Mouse (Mus musculus) megakaryocyte, embryonic 14.5 days (primary cell): ENCODE data around the gene Nop56. TPM values are rescaled to one million over a fixed set of nuclear protein-coding genes. Genes with fewer than 3 reads are reported as not detected.
A peak's percentile ranks its signal among the peaks of the same experiment; 100 is the strongest.

ENCODE experiments used
- H3K27me3 ChIP-seq: replicated peaks from 2 replicates; pipeline ENCODE3; 2012; ENCODE audit warnings: inconsistent platforms
- H3K36me3 ChIP-seq: replicated peaks from 2 replicates; pipeline ENCODE3; 2012; ENCODE audit warnings: low read length, inconsistent platforms, mixed read lengths
- H3K4me1 ChIP-seq: 2 replicates; pipeline ENCODE4 v1.6.1; 2012; ENCODE audit warnings: inconsistent platforms
- H3K4me3 ChIP-seq: replicated peaks from 2 replicates; pipeline ENCODE3; 2012; ENCODE audit warnings: moderate library complexity, mild to moderate bottlenecking, inconsistent platforms
- H3K9me3 ChIP-seq: 2 replicates; pipeline ENCODE4 v1.6.1; 2012; ENCODE audit warnings: inconsistent platforms
- FLI1 ChIP-seq: IDR thresholded peaks from 2 replicates; pipeline ENCODE4 v1.6.1; 2012; ENCODE audit warnings: low read length, inconsistent platforms, mixed read lengths
- GATA1 ChIP-seq: IDR thresholded peaks from 3 replicates; pipeline ENCODE4 v1.6.1; 2012; ENCODE audit warnings: mixed read lengths, low read length, inconsistent platforms, borderline replicate concordance
- polyA plus RNA-seq: library from polyadenylated mRNA; stranded (reverse); fragments of >175 nt; gene quantifications from 2 replicates; pipeline ENCODE4 v1.2.3, GENCODE M21; 2012; ENCODE audit warnings: low replicate concordance; ENCODE audit not compliant: insufficient read depth

The Nop56 gene
- polyA plus RNA-seq: 6.3 and 81.0 TPM in 2 replicates

DNA sequence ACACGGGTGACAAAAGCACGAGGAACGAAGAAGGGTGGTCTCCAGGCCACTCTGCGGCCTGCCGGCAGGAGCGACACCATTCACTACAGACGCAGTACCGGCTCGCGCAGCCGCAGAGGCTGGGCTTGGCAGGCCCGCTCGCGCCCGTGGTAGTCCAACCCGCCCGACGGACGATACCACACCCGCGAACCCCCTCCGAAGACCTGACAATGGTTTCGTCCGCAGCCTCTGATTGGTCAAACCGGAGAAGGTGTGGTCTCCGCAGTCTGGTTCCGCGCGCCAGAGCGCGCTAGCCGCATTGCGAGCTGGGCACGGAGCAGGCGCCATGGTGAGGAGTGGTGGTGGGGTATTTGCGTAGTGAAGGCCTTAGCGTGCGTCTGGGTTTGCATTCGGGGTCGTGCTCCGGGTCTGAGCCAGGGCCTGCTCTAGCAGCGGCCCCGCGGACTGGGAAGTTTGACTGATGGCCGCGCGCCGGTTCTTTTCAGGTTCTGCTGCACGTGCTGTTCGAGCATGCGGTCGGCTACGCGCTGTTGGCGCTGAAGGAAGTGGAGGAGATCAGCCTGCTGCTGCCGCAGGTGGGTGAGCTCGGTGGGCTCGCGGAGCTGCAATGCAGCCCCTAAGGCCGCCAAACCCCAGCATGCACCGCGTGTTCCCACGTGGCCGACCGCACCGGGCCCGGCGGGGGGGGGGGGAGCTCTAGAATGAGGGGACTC lies at the start of gene Nop56:
Nop56 (plus strand) TSS at position 282 of the 713 bp plus-strand sequence.
- no peak for TF ChIP-seq FLI1
- no peak for TF ChIP-seq GATA1

DNA sequence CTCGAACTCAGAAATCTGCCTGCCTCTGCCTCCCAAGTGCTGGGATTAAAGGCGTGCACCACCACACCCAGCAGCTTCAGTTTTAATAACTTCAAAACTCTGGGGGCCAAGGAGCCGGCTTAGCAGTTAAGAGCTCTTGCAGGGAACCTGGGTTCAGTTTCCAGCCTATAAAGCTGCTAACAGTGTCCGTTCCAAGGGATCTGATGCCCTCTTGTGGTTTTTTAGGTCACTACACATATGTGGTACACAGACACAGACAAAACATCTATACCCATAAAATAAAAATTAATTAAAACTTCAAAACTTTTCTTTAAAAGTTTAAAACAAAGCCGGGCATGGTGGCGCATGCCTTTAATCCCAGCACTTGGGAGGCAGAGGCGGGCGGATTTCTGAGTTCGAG lies 27.3 kb upstream of the Nop56 start:
- TF ChIP-seq FLI1 (no peak), GATA1 (no peak)
- H3K9me3 ChIP-seq: peaks cover 7% of the 10 kb centered on the region
- H3K36me3 ChIP-seq: no peaks in the 10 kb centered on the region
- peaks cover 23% of the 10 kb centered on the region for H3K27me3 ChIP-seq
- H3K4me3 ChIP-seq: no peak overlapping the region
- H3K4me1 ChIP-seq: 0 out of 2 replicates have a peak, but pooled peaks cover 3% of the 10 kb centered on the region

More for the DNA sequence above, at the start of gene Nop56:
- no peaks in the 10 kb centered on the region for H3K9me3 ChIP-seq
- H3K27me3 ChIP-seq: no peaks in the 10 kb centered on the region
- peaks cover 38% of the 10 kb centered on the region for H3K4me1 ChIP-seq
- H3K4me3 ChIP-seq: peak within 1 kb of the TSS; percentile 94
- H3K36me3 ChIP-seq: peaks cover 37% of the 10 kb centered on the region

GRCm38 (mm10) chr2:130248226-130248625 lies 26.0 kb upstream of the Nop56 start:
- Histone ChIP-seq H3K27me3 (peaks cover 24% of the 10 kb centered on the region), H3K4me1 (0 out of 2 replicates have a peak, but pooled peaks cover 3% of the 10 kb centered on the region), H3K4me3 (no peak overlapping the region), H3K9me3 (peaks cover 6% of the 10 kb centered on the region), H3K36me3 (no peaks in the 10 kb centered on the region)
- no peak for TF ChIP-seq GATA1
- no peak for TF ChIP-seq FLI1

DNA sequence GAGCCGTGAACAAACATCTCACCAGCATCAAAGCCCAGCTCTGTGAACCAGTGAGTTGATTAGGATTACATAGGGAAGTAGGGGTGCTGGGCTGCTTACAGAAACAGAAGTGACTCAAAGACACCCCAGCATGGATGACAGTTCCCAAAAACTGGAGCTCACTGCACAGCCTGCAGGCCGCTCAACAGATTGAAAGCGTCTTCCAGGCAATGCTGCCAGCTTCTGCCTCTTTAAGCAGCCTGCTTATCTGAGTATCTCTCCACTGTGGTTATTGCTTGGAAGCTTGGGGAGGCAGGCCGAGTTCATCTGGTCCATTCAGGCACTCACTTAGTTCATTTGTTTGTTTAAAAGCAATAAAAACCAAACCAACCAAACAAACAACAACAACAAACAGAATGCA lies 17.5 kb upstream of the Nop56 start:
- Histone ChIP-seq H3K9me3 (no peaks in the 10 kb centered on the region), H3K4me3 (no peak overlapping the region), H3K27me3 (peaks cover 17% of the 10 kb centered on the region), H3K36me3 (no peaks in the 10 kb centered on the region), H3K4me1 (peaks cover 12% of the 10 kb centered on the region)
- TF ChIP-seq GATA1: no peak
- TF ChIP-seq FLI1: no peak

DNA sequence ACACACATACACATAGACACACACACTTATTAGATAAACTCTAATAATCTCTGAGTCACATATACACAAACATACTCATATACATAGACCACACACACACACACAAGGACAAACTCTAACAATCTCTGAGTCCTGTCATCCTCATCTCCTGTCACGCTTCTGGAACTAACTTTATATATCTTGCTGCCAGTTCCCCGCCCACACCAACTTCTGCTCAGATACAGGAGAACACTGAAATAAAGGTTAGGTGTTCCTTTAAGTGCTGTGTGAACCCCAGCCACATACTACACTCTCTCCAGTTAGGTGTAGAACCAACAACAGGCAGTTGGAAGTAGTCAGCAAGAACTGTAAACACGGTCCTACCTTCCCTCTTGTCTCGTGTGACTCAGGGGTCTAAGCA lies 13.4 kb upstream of the Nop56 start:
- no peak overlapping the region for H3K4me3 ChIP-seq
- H3K9me3 ChIP-seq: no peaks in the 10 kb centered on the region
- no peaks in the 10 kb centered on the region for H3K36me3 ChIP-seq
- peaks cover 17% of the 10 kb centered on the region for H3K4me1 ChIP-seq
- peaks cover 19% of the 10 kb centered on the region for H3K27me3 ChIP-seq
- TF ChIP-seq GATA1 (no peak), FLI1 (no peak)

- Histone ChIP-seq H3K27me3 (peaks cover 14% of the 10 kb centered on the region), H3K9me3 (no peaks in the 10 kb centered on the region), H3K4me3 (no peak overlapping the region), H3K36me3 (no peaks in the 10 kb centered on the region), H3K4me1 (peaks cover 12% of the 10 kb centered on the region)
- TF ChIP-seq GATA1: no peak
- no peak for TF ChIP-seq FLI1
Observed at GRCm38 (mm10) chr2:130261914-130262313, 12.3 kb upstream of the Nop56 start.

GRCm38 (mm10) chr2:130262398-130262797 lies 11.8 kb upstream of the Nop56 start:
- no peak overlapping the region for H3K4me3 ChIP-seq
- H3K27me3 ChIP-seq: peaks cover 12% of the 10 kb centered on the region
- no peak for TF ChIP-seq FLI1
- TF ChIP-seq GATA1: no peak
- no peaks in the 10 kb centered on the region for H3K9me3 ChIP-seq
- peaks cover 7% of the 10 kb centered on the region for H3K4me1 ChIP-seq
- H3K36me3 ChIP-seq: no peaks in the 10 kb centered on the region

DNA sequence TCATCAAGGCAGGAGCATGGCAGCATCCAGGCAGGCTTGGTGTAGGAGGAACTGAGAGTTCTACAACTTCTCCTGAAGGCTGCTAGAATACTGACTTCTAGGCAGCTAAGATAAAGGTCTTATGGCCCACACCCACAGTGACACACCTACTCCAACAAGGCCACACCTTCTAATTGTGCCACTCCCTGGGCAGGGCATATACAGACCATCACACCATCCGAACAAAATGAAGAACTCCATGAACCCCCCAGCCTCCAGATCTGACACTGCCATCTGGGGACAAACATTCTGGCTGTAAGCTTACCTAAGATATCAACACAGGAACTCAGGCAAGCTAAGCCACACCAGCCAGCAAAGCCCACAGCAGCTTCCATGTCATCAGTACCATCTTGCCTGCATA lies 8.7 kb upstream of the Nop56 start:
- TF ChIP-seq FLI1 (no peak), GATA1 (no peak)
- Histone ChIP-seq H3K27me3 (peaks cover 12% of the 10 kb centered on the region), H3K4me1 (peaks cover 5% of the 10 kb centered on the region), H3K9me3 (no peaks in the 10 kb centered on the region), H3K36me3 (no peaks in the 10 kb centered on the region), H3K4me3 (no peak overlapping the region)

DNA sequence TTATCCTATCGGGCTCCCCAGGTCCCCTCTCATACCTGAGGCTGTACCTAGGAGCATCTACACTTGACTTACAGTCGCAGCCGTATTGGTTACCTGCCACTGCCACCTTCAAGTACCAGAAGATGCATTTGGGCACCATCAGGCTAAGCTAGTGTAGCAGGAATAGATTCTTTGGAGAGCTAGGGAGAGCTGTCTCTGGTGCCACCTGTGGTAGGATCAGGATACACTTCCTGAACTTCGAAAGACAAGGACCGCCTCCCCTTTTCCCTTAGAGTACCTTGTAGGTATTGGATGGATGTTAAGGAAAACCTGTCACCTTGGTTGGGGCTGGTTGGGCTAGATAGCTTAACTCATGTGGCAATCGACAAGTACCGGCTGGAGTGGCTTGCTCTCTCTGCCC lies 6.2 kb upstream of the Nop56 start:
- H3K4me1 ChIP-seq: peaks cover 3% of the 10 kb centered on the region

DNA sequence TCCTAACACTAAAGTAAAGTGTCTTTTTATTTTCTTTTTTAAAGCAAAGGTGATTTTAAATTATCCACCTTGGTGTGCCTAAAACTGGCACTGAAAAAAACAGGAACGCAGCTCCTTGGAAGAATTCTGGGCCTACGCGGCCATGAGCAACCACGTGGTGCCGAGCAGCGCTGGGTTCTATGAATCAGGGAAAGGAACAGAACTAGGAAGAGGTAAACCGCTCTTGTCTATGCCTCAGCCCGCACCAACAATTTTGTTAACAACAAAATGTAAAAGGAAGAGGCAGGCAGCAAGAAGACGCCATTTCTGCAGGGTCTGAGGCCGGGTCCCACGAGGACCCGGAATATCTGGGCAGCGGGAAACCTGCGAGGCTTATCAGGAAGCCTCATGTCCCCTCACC lies 498 bp upstream of the Nop56 start:
- Histone ChIP-seq H3K27me3 (no peaks in the 10 kb centered on the region), H3K4me3 (peak overlapping the region; percentile 94), H3K9me3 (no peaks in the 10 kb centered on the region), H3K36me3 (peaks cover 34% of the 10 kb centered on the region), H3K4me1 (peaks cover 38% of the 10 kb centered on the region)
- TF ChIP-seq GATA1 (no peak), FLI1 (no peak)

More for the DNA sequence above, 6.2 kb upstream of the Nop56 start:
- Histone ChIP-seq H3K27me3 (peaks cover 10% of the 10 kb centered on the region), H3K4me3 (no peak overlapping the region), H3K36me3 (no peaks in the 10 kb centered on the region), H3K9me3 (no peaks in the 10 kb centered on the region)
- TF ChIP-seq GATA1 (no peak), FLI1 (no peak)
